Mouse (Mus musculus): Measurements from ENCODE around the gene Slc12a7. TPM values are rescaled to one million over a fixed set of nuclear protein-coding genes. Genes with fewer than 3 reads are reported as not detected.

The Slc12a7 gene
- total RNA-seq, 1 experiment from 2014 or later = 11.8 TPM

DNA sequence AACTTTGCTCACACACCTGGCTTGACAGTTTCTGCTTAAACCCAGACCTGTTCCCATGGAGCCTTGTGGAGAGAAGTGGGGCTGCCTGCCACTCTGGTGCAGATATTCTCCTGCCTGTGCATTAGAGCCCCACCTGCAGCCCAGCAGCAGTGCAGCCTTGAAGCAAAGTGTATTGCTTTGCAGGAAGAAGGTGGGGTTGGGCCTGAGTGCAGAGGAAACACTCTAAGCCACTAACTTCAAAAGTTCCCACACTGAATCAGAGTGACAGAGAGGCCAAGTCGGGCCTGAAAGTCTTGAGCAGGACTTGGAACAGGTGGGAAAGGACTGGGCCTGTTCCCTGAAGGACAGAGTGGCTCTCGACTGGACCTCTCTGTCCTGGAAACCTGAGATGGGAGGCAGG is 39.8 kb downstream of the Slc12a7 start:
- ATAC-seq (replicated peaks in 1 of 2; ENCODE audit: insufficient read depth in 1 of 2, low FRiP score in 2 of 2, low TSS enrichment in 1 of 2, low read depth in 1 of 2, poor library complexity in 2 of 2, severe bottlenecking in 2 of 2) = peak; percentile 82 to 90

DNA sequence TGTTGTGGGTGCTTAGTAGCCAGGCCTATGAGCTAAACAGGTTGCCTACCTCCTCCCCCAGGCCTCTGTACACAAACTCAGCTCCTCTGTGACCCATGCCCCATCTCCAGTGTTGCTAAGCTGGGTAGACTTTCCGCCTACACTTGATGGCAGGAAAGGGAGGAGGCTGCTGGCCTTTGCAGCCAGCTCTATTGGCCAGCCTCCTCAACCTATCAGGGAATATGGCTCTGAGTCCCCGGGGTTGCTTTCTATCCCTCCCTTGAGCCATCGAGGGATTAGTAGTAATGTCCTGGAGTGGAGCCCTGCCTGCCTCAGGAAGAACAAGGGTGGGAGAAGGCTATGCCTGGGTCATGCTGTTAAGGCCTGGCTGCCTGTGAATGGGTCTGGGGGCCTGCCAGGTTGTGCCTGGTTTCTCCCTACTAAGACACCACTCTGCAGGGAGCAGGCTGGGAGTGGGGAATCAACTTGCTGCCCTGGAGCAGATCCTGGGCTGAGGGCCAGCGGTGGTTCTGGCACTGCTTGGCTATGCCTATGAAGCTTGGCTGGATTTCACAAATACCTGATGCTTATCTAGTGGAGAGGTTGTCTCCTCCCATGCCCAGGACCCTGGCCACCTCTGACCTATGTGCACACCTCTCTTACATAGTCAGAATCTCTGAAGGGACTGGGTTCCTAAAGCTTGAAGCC is 40.8 kb downstream of the Slc12a7 start:
- ATAC-seq (replicated peaks in 1 of 2; ENCODE audit: insufficient read depth in 1 of 2, low FRiP score in 2 of 2, low TSS enrichment in 1 of 2, low read depth in 1 of 2, poor library complexity in 2 of 2, severe bottlenecking in 2 of 2) = no peak

DNA sequence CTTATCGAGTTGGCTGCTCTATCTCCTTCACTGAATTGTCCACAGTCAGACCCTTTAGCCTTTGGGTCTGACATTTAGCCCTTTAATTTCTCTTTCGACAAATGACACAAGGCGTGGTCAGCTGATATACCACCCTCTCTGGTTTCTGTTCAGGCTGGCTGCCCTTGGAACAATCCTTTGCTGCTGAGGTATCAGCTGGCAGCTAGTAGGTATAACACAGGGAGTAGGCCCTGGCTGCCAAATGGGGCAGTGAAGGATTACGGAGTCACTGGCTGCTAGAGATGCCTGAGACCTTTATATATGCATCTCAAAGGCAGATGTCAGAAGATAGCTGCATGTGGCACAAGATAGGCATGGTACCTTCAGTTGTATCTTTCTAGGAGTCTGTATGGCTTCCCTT is 42.9 kb downstream of the Slc12a7 start:
- ATAC-seq (replicated peaks in 1 of 2; ENCODE audit: insufficient read depth in 1 of 2, low FRiP score in 2 of 2, low TSS enrichment in 1 of 2, low read depth in 1 of 2, poor library complexity in 2 of 2, severe bottlenecking in 2 of 2) = no peak

DNA sequence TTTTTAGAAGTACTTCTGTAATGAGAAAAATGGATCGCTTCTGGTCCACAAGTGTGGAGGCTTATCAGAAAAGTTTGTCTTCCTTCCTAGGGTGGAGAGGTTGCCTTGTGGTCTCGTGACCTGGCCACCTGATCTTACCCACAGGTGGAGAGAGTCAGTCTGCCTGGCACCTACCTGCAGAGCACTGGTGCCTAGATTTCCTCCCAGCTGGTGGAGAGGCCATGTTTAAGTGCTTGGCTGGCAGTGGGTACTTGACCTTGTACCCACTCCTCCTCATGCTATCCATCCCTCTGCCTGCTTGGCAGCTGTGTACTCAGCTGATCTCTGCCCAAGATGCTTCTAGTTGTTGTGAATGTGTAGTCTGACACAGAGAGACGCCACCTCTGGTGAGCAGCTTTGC is 44.7 kb downstream of the Slc12a7 start:
- no peak for ATAC-seq (replicated peaks in 1 of 2; ENCODE audit: insufficient read depth in 1 of 2, low FRiP score in 2 of 2, low TSS enrichment in 1 of 2, low read depth in 1 of 2, poor library complexity in 2 of 2, severe bottlenecking in 2 of 2)

DNA sequence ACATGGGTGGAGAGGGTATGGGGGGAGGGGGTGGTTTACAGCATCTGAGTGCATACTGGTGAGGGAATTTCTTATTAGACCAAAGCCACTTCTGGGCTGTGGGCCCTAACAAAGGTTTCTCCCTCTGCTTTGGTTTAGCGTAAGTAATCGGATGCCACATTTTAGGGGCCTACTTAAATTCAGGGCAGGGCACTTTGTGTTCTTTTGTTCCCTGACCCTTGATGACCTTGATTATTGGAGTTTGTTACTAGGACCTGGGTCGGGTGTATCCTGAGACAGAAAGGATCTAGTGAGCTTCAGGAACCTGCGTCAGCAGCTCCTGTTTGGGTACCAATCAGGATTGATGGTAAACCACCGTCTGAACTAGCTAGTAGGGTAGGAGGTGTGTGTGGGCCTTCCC is 49.6 kb downstream of the Slc12a7 start:
- ATAC-seq (replicated peaks in 1 of 2; ENCODE audit: insufficient read depth in 1 of 2, low FRiP score in 2 of 2, low TSS enrichment in 1 of 2, low read depth in 1 of 2, poor library complexity in 2 of 2, severe bottlenecking in 2 of 2) = no peak

DNA sequence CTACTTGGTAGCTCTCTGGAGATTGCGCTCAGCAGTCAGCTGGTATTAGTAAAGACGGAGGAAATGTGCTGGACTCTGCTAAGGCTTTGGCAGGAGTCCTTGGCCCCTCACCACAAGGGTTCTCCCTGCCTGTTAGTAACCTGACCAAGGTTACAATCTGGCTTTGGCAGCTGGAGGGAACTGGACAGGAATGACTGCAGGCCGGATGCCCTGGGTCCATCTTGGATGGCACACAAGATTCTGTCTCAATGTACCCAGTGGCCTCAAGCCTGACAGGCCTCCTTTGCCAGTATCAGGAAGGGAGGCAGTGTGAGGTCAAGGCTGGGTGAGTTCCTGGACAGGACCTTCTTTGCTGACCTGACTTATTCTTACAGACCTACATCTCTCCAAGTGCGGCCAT is 59.3 kb downstream of the Slc12a7 start:
- no peak for ATAC-seq (replicated peaks in 1 of 2; ENCODE audit: insufficient read depth in 1 of 2, low FRiP score in 2 of 2, low TSS enrichment in 1 of 2, low read depth in 1 of 2, poor library complexity in 2 of 2, severe bottlenecking in 2 of 2)

DNA sequence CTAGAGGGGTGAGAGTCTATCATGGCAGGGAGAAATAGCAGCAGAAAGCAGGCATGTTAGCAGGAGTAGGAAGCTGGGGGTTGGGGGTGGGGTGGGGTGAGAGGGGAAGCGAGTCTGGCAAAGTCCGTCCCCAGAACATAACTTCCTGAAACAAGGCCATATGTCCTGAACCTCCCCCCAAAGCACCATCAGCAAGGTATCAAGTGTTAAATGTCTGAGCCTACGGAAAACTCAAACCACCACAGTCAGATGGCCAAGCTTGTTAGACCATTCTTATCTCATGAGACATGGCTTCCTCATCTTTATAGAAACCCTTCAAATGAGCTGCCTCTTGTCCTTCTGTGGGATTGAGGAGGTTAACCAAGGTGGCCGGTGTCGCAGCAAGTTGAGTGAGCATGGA is 60.3 kb downstream of the Slc12a7 start:
- no peak for ATAC-seq (replicated peaks in 1 of 2; ENCODE audit: insufficient read depth in 1 of 2, low FRiP score in 2 of 2, low TSS enrichment in 1 of 2, low read depth in 1 of 2, poor library complexity in 2 of 2, severe bottlenecking in 2 of 2)

DNA sequence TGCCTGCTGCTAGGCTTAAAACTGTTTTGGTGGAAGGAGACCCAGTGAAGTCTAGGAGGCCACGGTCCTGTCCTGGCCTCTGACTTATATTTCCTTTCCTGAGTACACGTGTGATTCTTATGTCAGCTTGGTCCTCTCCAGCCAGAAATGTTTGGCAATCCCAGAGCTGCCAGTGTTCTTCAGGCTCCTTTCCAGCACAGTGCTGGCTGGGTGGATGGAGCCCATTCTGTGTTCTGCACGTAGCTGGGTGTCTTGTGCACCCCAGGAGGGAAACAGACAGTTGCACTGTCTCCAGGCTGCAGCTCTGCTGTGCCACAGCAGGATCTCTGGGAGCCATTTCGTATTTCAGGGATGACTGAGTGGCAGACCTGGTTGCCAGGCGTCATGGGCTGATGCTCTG is 66.2 kb downstream of the Slc12a7 start:
- ATAC-seq (replicated peaks in 1 of 2; ENCODE audit: insufficient read depth in 1 of 2, low FRiP score in 2 of 2, low TSS enrichment in 1 of 2, low read depth in 1 of 2, poor library complexity in 2 of 2, severe bottlenecking in 2 of 2) = no peak

DNA sequence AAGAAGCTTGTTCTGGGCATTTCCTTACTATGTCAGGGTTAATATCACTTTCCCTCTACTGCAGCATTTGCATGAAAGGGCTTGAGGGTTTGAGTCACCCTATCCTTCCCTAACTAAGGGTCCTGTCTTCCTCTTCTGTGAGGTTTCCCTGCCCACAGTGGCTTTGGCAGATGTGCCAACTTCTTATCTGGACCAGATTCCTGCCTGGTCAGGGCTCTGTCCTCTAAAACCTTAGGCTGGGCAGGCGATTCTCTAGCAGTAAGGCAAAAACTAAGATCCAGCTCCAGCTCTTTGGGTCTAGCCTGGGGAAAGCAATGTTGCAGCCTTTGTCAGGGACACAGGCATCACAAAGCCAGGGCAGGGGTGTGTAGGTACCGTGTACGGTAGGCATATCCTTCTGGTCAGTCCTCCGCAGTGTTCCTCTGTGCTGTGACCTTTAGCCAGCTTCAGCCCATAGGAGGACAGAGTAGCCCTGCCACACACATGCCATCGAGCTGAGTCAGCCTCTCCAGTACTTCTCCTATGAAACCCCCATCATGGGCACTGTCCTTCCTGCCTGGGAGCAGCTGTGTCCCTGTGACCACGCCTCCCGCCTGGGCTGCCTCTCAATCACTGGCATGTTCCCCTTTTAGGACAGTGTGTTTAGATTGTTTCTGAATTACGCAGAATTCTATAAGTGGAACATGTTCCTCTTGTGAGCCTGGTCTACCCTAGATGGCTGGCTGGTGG is 70.7 kb downstream of the Slc12a7 start:
- peak; percentile 93 to 96 for ATAC-seq (replicated peaks in 1 of 2; ENCODE audit: insufficient read depth in 1 of 2, low FRiP score in 2 of 2, low TSS enrichment in 1 of 2, low read depth in 1 of 2, poor library complexity in 2 of 2, severe bottlenecking in 2 of 2)

DNA sequence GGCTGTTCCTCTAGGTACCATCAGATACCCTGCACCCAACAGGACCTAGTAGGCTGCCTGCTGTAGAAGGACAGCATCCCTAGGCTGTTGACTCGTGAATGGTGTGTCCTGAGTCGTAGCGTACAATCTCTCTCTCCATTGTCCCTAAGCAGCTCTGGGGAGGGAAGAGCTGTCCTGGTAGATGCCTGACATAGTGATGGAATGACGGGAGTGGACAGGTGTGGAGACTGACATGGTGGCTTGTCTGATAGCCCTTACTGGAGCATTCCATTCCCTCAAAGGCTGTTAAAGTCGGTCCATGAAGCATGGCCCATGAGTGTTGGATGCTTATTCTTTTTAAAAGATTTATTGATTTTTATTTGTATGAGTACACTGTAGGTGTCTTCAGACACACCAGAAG is 72.0 kb downstream of the Slc12a7 start:
- no peak for ATAC-seq (replicated peaks in 1 of 2; ENCODE audit: insufficient read depth in 1 of 2, low FRiP score in 2 of 2, low TSS enrichment in 1 of 2, low read depth in 1 of 2, poor library complexity in 2 of 2, severe bottlenecking in 2 of 2)

DNA sequence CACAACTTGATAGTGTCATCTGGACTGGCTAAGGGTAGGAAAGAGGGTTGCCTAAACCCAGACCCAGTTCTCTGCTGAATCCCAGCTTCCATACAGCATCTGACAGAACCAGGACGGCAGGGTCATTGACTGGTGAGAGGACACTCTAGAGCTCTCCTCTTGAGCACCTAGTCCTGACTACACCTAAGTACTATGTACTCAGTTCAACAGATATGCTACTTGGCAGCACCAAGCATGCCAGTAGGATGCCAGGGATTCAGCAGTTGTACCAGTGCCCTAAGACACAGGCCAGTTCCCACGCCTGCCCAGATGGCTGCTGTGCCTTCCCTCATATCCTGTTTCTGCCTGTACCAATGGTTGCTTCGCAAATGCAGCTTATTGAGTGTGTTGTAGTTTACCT is 80.0 kb downstream of the Slc12a7 start:
- ATAC-seq (replicated peaks in 1 of 2; ENCODE audit: insufficient read depth in 1 of 2, low FRiP score in 2 of 2, low TSS enrichment in 1 of 2, low read depth in 1 of 2, poor library complexity in 2 of 2, severe bottlenecking in 2 of 2) = no peak

DNA sequence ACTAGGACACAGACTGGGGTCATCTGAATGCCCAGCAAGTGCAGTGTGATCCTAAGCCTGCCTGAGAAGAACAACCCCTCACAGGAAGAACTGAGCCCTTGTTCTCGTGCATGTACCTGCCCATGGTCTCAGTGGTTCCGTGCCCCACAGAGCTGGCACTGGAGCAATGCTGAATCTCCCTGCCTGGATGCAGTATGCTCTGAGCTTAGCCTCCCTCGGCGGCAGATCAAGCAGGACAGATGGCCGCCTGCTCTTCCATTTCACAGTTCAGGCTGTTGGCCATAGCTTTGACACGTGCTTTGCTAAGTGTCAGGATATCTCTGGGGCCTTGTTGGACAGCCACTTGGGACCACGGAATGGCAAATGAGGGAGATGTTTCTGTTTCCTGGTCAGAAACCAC is 81.3 kb downstream of the Slc12a7 start:
- no peak for ATAC-seq (replicated peaks in 1 of 2; ENCODE audit: insufficient read depth in 1 of 2, low FRiP score in 2 of 2, low TSS enrichment in 1 of 2, low read depth in 1 of 2, poor library complexity in 2 of 2, severe bottlenecking in 2 of 2)

DNA sequence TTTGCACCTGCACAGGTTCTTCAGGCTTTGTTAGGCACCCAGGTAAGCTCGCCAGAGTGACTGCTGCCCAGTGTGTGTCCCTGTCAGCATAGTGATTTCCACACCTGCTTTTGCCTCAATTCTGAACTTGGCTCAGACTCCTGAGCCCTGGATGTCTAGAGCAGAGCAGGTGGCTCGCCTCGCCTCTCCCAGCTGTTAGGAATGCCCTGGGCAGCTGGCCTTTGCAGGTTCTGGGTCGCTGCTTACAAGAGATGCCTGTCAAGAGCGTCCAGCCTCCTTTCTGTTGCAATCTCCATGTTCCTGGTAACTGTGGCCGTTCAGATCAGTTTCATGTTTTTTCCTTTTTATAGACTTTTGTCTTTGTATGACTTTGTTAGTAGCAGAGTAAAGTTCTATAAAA is 83.4 kb downstream of the Slc12a7 start:
- no peak for ATAC-seq (replicated peaks in 1 of 2; ENCODE audit: insufficient read depth in 1 of 2, low FRiP score in 2 of 2, low TSS enrichment in 1 of 2, low read depth in 1 of 2, poor library complexity in 2 of 2, severe bottlenecking in 2 of 2)

DNA sequence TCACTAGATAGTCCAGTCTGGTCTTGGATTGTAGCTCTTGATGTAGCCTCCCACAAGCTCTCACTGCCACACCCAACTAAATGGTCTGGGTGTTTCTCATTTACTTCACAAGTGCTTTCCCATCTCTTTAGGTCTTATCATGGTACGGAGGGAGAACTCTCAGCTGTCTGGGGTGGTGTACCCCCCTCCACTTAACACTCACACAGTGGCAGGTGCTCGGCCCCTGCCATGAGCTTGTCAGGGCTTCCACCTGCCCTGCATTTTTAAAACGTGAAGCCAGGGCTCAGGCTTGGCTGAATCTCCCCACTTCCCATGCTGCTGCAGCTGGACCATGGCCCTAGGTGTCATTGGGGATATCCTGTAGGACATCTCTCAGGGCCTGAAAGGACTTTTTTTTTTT is 86.0 kb downstream of the Slc12a7 start:
- ATAC-seq (replicated peaks in 1 of 2; ENCODE audit: insufficient read depth in 1 of 2, low FRiP score in 2 of 2, low TSS enrichment in 1 of 2, low read depth in 1 of 2, poor library complexity in 2 of 2, severe bottlenecking in 2 of 2) = no peak

DNA sequence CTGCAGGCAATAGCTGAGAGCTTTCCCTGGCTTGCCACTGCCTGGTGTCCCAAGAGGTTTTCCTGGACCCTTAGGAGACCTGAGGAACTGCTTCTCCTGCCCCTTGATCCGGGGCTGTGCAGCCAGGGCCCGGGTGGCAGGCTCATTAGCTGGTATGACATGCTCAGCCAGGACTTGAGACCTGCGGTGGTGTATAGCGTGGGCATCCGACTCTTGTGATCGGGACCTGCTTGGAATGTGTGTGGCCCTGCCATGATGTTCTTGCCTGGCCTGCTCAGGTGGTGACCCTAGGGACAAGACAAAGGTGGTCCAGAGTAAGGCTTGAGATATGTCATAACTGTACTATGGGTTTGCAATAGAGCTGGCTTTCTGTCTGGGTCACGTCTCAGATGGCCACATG is 88.4 kb downstream of the Slc12a7 start:
- ATAC-seq (replicated peaks in 1 of 2; ENCODE audit: insufficient read depth in 1 of 2, low FRiP score in 2 of 2, low TSS enrichment in 1 of 2, low read depth in 1 of 2, poor library complexity in 2 of 2, severe bottlenecking in 2 of 2) = no peak

DNA sequence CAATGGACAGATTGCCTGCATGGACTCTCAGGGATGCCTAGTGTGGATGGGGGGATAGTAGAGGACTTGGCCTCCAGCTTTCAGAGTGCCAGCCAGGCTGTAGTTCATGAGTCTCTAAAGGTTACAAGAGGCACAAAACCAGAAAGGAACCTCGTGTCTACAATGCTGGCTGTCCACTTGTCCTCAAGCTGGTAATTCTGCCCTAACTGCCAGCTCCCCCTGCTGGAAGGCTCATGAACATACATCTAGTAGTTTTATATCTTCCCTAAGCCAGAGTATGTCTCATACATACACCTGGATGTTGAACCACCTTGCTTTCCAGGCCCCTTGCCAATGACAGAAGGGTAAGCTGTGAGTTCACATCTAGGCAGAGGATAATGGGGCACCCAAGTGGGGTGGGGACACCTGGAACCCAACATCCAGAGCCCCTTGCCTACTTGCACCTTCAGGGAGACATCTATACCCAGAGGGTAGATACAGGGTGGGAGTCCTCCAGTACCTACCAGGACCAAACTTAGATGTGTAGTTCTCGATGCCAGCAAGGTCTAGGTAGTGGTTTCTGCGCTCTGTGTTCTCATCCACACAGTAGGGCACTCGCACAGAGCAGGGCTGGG is 89.4 kb downstream of the Slc12a7 start:
- ATAC-seq (replicated peaks in 1 of 2; ENCODE audit: insufficient read depth in 1 of 2, low FRiP score in 2 of 2, low TSS enrichment in 1 of 2, low read depth in 1 of 2, poor library complexity in 2 of 2, severe bottlenecking in 2 of 2) = peak; percentile 63 to 86; a peak in 3 of 4 replicates

DNA sequence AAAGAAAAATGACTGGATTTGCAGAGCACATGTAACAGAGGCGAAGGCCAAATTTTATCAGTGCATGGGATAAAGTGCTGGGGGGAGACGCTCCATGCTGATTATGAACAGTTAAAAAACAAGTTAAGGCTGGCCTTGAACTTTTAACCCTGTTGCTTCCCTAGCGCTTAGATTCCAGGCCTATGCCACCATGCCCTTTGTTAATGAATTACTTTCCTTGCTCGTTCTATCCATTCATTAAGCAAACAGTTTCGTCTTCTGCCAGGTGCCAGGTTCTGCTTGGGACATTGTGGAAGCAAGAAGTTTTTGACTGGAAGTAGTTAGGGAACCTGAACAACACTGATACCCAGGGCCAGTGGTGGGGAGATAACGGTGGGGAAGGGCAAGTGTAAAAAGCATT is 90.8 kb downstream of the Slc12a7 start:
- ATAC-seq (replicated peaks in 1 of 2; ENCODE audit: insufficient read depth in 1 of 2, low FRiP score in 2 of 2, low TSS enrichment in 1 of 2, low read depth in 1 of 2, poor library complexity in 2 of 2, severe bottlenecking in 2 of 2) = no peak

DNA sequence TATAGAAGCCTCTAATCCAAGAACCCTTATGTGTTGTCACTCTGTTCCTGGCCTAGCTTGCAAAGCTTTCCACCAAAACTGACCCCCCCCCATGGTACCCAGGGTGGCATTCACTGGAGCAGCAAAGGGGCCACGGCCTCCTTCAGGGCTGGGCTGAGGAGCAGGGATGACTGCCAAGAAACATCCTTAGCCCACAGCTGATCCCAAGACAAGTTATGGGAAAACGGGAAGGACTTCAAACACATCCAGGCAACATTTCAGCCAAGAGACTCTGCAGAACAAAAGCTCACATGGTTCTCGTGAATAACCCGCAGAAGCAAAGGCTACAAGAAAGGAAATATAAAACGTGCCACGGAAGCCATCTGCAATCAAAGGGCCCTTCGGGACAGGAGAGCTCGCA is 94.3 kb downstream of the Slc12a7 start:
- ATAC-seq (replicated peaks in 1 of 2; ENCODE audit: insufficient read depth in 1 of 2, low FRiP score in 2 of 2, low TSS enrichment in 1 of 2, low read depth in 1 of 2, poor library complexity in 2 of 2, severe bottlenecking in 2 of 2) = no peak

DNA sequence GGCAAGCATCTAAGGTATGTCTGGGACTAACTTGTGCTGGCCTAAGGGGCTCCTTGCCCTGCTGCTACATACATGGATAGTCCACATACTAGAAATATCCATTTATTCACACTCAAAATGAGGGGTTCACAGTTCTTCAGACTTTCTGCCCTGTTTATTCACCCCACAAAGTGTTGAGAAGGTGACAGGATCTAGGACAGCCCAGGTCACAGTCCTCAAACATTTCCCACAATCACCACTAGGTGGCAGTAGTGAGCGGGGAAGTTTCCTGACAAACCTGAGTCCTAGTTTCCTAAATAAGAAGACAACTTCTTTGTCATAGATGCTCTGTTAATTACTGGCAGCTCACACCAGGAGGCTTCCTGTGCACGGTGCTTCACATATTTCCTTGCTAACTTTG is 98.6 kb downstream of the Slc12a7 start:
- ATAC-seq (replicated peaks in 1 of 2; ENCODE audit: insufficient read depth in 1 of 2, low FRiP score in 2 of 2, low TSS enrichment in 1 of 2, low read depth in 1 of 2, poor library complexity in 2 of 2, severe bottlenecking in 2 of 2) = peak; percentile 56 to 71; a peak in 3 of 4 replicates

All from hematopoietic stem cell, adult 5-6 weeks (primary cell).